Mouse (Mus musculus) effector memory CD4-positive, alpha-beta T cell, adult 5 months (primary cell): ENCODE measurements around the gene Exosc7. TPM values are rescaled to one million over a fixed set of nuclear protein-coding genes. Genes with fewer than 3 reads are reported as not detected.

Experiments used
- polyA plus RNA-seq: library from polyadenylated mRNA; unstranded; fragments of 100-300 nt; shearing (Covaris generic); gene quantifications from one replicate; pipeline ENCODE4 v1.2.1, GENCODE M21; 2017

The Exosc7 gene
- 44.8 TPM for polyA plus RNA-seq

GRCm38 (mm10) chr9:123112805-123113521, at the start of gene Exosc7, which contains the start of gene Zdhhc3:
TSS of gene Exosc7 (plus strand) at chr9:123113215.
TSS of gene Zdhhc3 (minus strand) at chr9:123113205.

GRCm38 (mm10) chr9:123150241-123151020, 37.4 kb downstream of the Exosc7 start, which contains the start of gene Clec3b:
TSS of gene Clec3b (plus strand) at chr9:123150946.

Other genes starting within 250 kb of the Exosc7 start
- gene Zfp445, start 247.2 kb upstream of the Exosc7 start, polyA plus RNA-seq: 51.3 TPM
- gene Zkscan7, start 227.5 kb upstream of the Exosc7 start, polyA plus RNA-seq: 3.5 TPM
- gene Zfp105, start 190.1 kb upstream of the Exosc7 start, polyA plus RNA-seq: not detected
- gene 1110059G10Rik, start 162.2 kb upstream of the Exosc7 start, polyA plus RNA-seq: 22.7 TPM
- gene Kif15, start 162.2 kb upstream of the Exosc7 start, polyA plus RNA-seq: 1.4 TPM
- 13.4 TPM for gene Tmem42, start 91.9 kb upstream of the Exosc7 start, polyA plus RNA-seq
- gene Tgm4, start 78.5 kb upstream of the Exosc7 start, polyA plus RNA-seq: 0.87 TPM
- 60.4 TPM for gene Zdhhc3, start within 50 bp of the Exosc7 start, polyA plus RNA-seq
- gene Clec3b, start 37.7 kb downstream of the Exosc7 start, polyA plus RNA-seq: 0.64 TPM
- gene Cdcp1, start 102.8 kb downstream of the Exosc7 start, polyA plus RNA-seq: 0.71 TPM
- 4.2 TPM for gene Tmem158, start 147.5 kb downstream of the Exosc7 start, polyA plus RNA-seq